Mouse (Mus musculus) embryo, embryonic 10.5 days (tissue): Measurements from ENCODE around the gene Homez.

Source experiments
- DNase-seq: peaks from one replicate; pipeline ENCODE4 v3.0.0-alpha.2; 2015; ENCODE audit warnings: low spot score

Homez gene

GRCm38 (mm10) chr14:54868026-54868425, 2.7 kb downstream of the Homez start:
- no peak for DNase-seq

- peak; percentile 30 for DNase-seq
Measured at GRCm38 (mm10) chr14:54866936-54867335, 3.8 kb downstream of the Homez start.

DNA sequence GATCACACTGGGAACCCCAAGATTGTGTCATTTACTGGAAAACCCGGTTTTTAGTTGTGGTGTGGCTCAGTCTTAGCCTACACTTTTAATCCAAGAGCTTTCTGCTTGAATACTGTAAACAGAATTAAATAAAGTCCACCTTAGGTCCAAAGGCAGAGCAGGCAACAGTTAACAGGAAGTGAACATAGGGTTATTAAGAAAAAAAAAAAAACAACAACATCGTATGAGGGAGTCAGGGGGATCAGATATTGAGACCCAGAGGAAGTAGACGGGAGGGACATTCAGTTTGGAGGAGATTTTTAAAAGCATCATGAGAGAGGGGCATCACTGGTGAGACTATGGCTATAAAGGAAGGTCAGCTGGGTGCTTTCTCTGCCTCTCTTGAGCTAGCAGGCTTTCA, 4.5 kb downstream of the Homez start:
- DNase-seq, result no peak

GRCm38 (mm10) chr14:54865626-54866025, 5.1 kb downstream of the Homez start:
- DNase-seq, result no peak

- DNase-seq, result no peak
Measured at GRCm38 (mm10) chr14:54864313-54865036, 6.3 kb downstream of the Homez start.

DNA sequence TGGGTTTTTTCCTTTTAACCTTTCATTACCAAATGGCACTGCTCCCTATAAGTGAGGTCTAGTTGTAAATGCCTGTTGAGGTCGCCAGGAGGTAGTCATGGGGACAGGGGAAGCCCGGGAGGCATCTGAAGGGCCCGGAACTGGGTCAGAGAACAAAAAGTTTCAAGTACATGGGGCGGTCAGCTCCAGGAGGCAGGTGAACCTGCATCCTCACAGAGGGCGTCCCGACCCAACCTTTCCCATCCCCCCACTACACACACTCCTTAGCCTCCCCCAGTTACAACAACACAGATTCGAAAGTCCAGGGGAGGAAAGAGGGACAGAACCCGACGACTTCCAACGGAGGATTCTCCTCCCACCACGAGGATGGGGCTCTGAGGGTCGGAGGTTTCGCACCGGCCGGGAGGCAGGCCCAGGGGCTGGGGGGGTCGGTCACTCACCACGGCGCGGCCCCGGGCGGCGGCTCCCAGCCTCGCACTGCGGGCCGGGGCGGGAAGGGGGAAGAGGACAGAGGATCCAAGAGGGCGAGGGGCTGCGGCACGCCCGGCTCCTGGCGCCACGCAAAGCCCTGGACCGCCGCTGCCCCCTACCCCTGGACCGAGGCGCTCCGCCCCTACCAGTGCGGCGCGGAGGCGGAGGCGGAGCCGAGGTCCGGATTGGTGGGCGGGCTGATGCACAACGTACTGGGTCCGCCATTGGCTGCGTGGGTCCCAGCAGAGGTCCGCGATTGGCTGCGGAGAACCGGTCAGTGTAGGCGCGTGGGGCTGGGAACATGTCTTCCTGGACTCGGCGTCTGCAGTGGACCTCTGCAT, 7.1 kb downstream of the Homez start:
- DNase-seq, result peak; percentile 97

DNA sequence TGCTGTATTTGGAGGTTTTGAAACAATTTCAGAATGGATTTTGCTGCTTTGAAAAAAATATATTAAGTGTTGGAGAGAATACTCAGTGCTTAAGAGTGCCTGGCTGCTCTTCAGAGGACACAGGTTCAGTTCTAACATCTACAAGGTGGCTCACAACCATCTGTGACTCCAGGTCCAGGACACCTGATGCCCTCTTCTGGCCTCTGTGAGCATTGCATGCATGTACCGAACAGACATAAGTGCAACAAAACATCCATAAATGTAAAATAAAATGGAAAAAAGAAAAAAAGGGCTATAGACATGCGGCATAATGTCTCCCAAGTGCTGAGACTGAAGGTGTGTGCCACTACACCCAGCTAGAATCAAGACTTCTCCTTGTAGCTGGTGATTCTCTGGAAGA, 10.2 kb downstream of the Homez start:
- peak; percentile 73 for DNase-seq

GRCm38 (mm10) chr14:54857891-54858290, 12.9 kb downstream of the Homez start:
- no peak for DNase-seq

GRCm38 (mm10) chr14:54856703-54857102, 14.1 kb downstream of the Homez start:
- DNase-seq, result no peak

GRCm38 (mm10) chr14:54855726-54856125, 15.0 kb downstream of the Homez start:
- no peak for DNase-seq

DNA sequence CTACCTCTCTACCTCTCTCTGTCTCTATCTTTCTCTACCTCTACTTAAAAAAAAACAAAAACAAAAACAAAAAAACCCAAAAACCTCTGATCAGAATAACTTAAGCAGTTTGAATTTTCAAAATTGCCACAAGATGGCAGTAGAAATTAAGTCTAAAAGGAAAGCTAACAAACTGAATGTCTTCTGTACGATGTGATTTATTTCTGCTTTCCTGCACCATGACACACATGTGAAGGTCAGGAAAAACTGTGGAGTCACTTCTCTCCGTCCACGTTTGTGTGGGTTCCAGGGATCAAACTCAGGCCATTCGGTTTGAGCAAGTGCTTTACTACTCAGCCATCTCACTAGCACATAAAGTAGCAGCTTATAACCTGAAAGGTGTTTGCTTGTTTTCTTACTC, 27.3 kb downstream of the Homez start:
- peak; percentile 80 for DNase-seq

DNA sequence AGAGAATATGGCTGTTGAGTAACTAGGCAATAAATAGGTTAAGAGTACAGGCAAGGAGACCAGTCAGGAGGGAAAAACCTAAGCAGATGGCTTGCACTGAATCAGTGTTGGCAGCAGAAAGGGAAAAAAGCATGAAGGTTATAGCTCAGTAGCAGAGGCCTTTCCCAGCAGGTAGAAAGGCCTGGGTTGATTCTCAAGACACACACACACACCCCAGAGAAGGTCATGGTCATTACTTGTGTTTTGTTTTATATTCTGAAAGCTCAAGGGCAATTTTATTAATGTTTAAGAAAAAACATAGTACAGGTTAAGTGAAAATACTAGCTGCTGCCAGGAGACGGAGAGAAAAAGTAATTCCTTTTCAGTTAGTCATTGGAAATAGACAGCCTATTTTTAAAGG, 47.0 kb downstream of the Homez start:
- DNase-seq, result no peak

DNA sequence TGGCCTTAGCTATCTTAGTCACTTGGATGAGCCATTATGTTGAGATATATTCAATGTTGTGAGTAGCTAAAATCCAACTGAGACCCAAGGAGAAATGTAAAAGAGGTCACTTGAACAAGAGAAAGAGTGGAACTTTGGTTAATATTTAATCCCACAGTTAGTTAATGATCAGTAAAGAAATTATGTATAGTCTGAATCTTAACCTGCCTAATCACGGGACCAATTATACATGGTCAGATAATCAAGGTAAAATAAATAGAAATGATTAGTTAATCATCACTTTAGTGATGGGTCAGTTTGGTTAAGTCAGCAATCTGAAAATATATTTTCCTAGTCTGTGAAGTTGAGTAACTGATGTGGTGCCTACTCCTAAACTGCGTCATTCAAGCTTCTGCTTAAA, 48.5 kb downstream of the Homez start:
- DNase-seq, result no peak

- DNase-seq, result peak; percentile 52
Measured at GRCm38 (mm10) chr14:54817791-54818190, 53.0 kb downstream of the Homez start.

GRCm38 (mm10) chr14:54815737-54816136, 55.0 kb downstream of the Homez start:
- no peak for DNase-seq

DNA sequence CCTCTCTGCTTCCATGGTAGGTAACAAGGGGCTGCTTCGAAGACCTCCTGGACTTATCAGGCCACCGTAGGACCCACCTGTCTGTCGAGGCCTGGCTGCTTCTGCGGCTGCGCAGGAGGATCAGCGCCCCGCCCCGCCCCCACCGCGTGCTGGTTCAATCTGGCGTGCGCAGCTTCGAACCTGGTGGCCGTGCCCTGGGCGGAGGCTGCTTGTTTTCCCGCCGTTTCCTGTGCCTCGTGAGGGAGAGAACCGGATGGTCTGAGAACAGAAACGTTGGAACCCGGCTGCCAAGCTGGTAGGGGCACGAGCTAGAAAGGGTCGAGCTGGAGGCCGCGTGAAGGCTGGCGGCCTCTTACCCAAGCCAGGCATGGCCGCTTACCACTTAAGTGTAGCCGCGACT, 56.8 kb downstream of the Homez start, which contains the start of gene Rnf212b:
Rnf212b (plus strand) TSS at position 151 of the 400 bp plus-strand sequence.
- no peak for DNase-seq

DNA sequence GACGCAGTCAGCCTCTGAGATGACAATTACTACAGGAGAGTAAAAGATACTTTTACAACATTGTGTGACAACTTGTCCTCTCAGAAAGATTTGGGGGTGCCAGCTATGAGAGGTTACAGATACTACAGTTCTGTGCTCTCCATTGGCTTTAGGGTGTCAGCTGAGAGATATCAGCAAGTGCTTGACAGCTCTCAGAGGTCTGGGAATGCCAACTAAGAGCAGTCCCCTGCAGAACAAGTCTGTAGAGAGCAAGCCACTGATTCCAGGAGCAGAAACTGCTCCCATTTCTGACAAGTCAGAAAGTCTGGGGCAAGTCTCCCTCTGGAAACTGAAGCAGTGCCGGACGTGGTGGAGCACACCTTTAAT, 61.1 kb downstream of the Homez start:
- no peak for DNase-seq

DNA sequence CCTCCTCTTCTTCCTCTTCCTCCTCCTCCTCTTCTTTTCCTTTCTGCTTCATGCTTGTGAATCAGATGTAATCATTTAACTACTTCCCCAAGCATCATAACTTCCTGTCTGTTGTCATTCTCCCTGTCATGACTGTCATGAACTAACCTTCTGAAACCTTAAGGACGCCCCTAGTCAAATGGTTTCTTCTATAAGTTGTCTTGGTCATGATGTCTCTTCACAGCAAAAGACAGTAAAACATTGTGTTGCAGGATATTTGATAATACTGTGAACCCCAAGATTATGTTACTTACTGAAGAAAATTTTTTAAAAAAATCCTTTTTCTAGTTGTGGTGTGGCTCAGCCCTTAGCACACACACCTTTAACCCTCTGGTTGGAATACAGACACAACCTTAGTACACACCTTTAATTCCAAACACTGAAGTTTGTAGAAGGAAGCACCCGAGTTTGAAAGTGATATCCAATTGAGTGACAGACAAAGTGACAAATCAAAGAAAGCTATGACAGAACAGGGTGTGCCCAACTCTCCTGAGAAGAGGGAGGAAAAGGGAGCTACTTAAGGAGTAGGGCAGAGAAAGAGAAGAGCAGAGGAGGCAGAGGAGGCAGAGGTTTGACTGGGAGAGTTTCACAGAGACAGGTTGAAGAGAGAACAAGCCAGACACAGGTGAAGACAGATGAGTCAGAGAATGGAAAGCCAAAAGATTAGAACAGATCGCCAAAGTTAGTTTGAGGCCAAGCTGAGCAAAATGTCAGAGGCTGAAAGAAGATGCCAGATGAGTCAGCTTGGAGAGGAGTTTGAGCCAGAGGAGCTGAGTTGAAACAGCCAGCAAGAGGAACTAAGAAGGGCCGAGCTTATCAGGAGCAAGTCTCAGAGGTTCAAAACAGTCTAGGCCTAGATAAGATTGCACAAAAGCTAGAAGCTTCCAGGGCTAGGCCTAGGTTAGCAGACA, 61.8 kb downstream of the Homez start:
- DNase-seq, result no peak

- DNase-seq, result no peak
Measured at GRCm38 (mm10) chr14:54806124-54806523, 64.6 kb downstream of the Homez start.
